Mouse (Mus musculus): ENCODE measurements around the gene Nufip1.

DNA sequence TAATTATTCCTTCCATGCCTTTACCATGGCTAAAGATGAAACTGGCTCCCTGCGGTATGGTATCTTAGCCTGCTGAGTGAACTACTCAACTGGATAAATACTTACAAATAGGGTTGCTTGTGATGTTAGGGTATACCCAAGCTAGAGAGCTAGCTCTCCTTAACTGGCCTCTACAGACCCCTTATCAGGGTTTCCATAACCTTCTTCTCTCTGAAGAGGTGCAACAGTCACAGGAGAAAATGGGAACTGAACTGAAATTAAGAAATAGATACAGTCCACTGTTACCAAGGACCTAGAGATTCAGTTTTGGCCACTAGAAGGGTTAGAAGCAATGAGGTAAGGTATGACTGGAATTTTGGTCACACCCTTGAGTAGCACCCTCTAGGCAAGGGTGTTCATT is 34.6 kb downstream of the Nufip1 start:
- TF ChIP-seq GATA1 (IDR thresholded peaks at IDR 0.05; ENCODE audit: borderline replicate concordance, low read length) (no peak), FLI1 (IDR thresholded peaks at IDR 0.05; ENCODE audit: low read length) (no peak)

All from megakaryocyte, embryonic 14.5 days (primary cell).